Mouse (Mus musculus) heart, embryonic 10.5 days (tissue): Measurements from ENCODE around the gene Gltp. TPM values are rescaled to one million over a fixed set of nuclear protein-coding genes. Genes with fewer than 3 reads are reported as not detected.

Experiments used
- microRNA-seq: library from miRNA; unstranded; fragments of <30 nt; microRNA quantifications from one replicate; pipeline ENCODE4, GENCODE M21; 2017
- polyA plus RNA-seq: library from polyadenylated mRNA; unstranded; fragments of >200 nt; fragmentation: Nextera tagmentation; extraction: Ambion mirVana; gene quantifications from 2 replicates; pipeline ENCODE4 v1.2.1, GENCODE M21; 2016

Gltp gene
- polyA plus RNA-seq, 1 experiment from 2014 or later = 71.8 TPM

Small RNAs within 50 kb of the gene (microRNA-seq; reads per million reads assigned to microRNA genes)
- gene Mir7028 = not detected

Other genes with a start within 250 kb of the Gltp start
- 28.5 and 34.5 TPM in 2 replicates for gene Mmab, start 246.9 kb downstream of the Gltp start, polyA plus RNA-seq
- gene Mvk, start 246.7 kb downstream of the Gltp start, polyA plus RNA-seq = 34.1 and 45.1 TPM in 2 replicates
- 0.60 and 1.5 TPM in 2 replicates for gene Fam222a, start 123.0 kb downstream of the Gltp start, polyA plus RNA-seq
- gene Trpv4, start 32.6 kb downstream of the Gltp start, polyA plus RNA-seq = 1.1 TPM in 2 replicates
- 8.8 and 11.4 TPM in 2 replicates for gene Tchp, start 16.8 kb upstream of the Gltp start, polyA plus RNA-seq
- 37.5 and 41.2 TPM in 2 replicates for gene Ankrd13a, start 83.7 kb upstream of the Gltp start, polyA plus RNA-seq
- 31.6 and 33.0 TPM in 2 replicates for gene Git2, start 84.5 kb upstream of the Gltp start, polyA plus RNA-seq
- gene 1500011B03Rik, start 132.5 kb upstream of the Gltp start, polyA plus RNA-seq = 58.7 and 77.1 TPM in 2 replicates
- not detected in 2 replicates for gene 4930519G04Rik, start 162.7 kb upstream of the Gltp start, polyA plus RNA-seq
- gene Gm9936, start 167.7 kb upstream of the Gltp start, polyA plus RNA-seq = not detected in 2 replicates
- 1.1 and 1.7 TPM in 2 replicates for gene Oasl2, start 206.0 kb upstream of the Gltp start, polyA plus RNA-seq
- 0.31 TPM in 1 of 2 replicates, not detected in the other for gene Oasl1, start 232.3 kb upstream of the Gltp start, polyA plus RNA-seq